Mouse (Mus musculus): ENCODE results near the gene Ttc19. TPM values are rescaled to one million over a fixed set of nuclear protein-coding genes. Genes with fewer than 3 reads are reported as not detected.

Ttc19 gene
- total and polyA plus RNA-seq, 3 experiments, result 11.4 to 12.7 TPM; not detected in 1

GRCm38 (mm10) chr11:62280675-62281600 is at the start of gene Ttc19, which contains the start of gene Zswim7 (continued):
- TF ChIP-seq MXI1 (IDR thresholded peaks at IDR 0.05; ENCODE audit: low read depth, low read length), result peak; percentile 89
- TF ChIP-seq USF1 (IDR thresholded peaks at IDR 0.05; ENCODE audit: low read depth, low read length), result no peak
- TF ChIP-seq SMC3 (IDR thresholded peaks at IDR 0.05; ENCODE audit: low read depth, low read length), result peak; percentile 88
- peak; percentile 88 for TF ChIP-seq SIN3A (IDR thresholded peaks at IDR 0.05; ENCODE audit: low read length)
- peak; percentile 94 for TF ChIP-seq POLR2AphosphoS2 (IDR thresholded peaks at IDR 0.05; ENCODE audit: low read length)
- peak in 1 of 2 experiments; percentile 33; a peak in 1 of 4 replicates for TF ChIP-seq EP300 (IDR thresholded peaks at IDR 0.05; ENCODE audit: low read depth in 1 of 2, low read length in 2 of 2)

DNA sequence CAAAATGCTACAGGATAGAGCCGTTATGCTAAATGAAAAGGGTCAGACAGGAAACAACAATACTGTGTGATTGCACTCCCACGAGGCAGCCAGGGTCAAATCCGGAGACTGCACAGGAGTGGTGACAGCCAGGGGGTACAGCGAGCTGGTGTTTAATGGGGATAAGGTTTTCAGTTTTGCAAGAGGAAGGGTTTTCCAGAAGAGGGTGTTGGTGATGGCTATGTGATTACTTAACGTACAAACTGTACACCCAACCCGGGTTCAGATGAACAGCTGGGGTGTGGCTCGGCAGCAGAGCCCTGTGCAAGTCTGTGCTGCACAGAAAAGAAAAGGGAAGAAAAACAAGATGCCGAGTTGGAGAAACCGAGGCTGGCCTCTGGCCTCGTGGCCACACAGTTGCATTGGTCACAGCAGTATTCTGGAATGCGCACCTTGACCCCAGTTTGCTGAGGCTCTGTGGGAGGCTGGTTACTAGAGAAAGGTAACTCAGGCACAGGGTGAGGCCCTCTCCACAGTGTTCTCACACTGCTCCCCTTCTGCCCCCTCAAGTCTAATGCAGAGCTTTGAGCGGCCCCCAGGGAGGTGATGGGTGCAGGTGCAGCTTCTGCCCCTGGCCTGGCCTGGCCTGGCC is 40.5 kb upstream of the Ttc19 start:
- Histone ChIP-seq H3K9ac (ENCODE audit: control insufficient read depth, low read depth, low read length, poor library complexity, severe bottlenecking) (peak overlapping the region; percentile 61), H3K36me3 (ENCODE audit: control insufficient read depth in 1 of 2, insufficient read depth in 2 of 2, low read length in 2 of 2) (peaks cover 0 to 8% of the 10 kb centered on the region in 2 experiments; a peak in 2 of 4 replicates), H3K9me3 (replicated peaks; ENCODE audit: insufficient read depth, low read length) (no peaks in the 10 kb centered on the region), H3K4me1 (ENCODE audit: control insufficient read depth in 1 of 2, insufficient read depth in 2 of 2, low read length in 2 of 2) (peaks cover 0 to 21% of the 10 kb centered on the region in 2 experiments; a peak in 3 of 4 replicates), H3K27ac (ENCODE audit: control insufficient read depth, low read depth, low read length) (peak overlapping the region; percentile 53), H3K27me3 (ENCODE audit: control insufficient read depth in 1 of 2, insufficient read depth in 2 of 2, low read length in 2 of 2) (no peaks in the 10 kb centered on the region), H3K79me2 (ENCODE audit: control insufficient read depth, insufficient read depth, low read length, poor library complexity) (no peaks in the 10 kb centered on the region), H3K4me3 (ENCODE audit: control insufficient read depth in 1 of 2, insufficient read depth in 1 of 2, low read depth in 2 of 2, low read length in 2 of 2) (peak overlapping the region; percentile 2 to 50)
- DNase-seq (ENCODE audit: low read depth, low spot score), result peak; percentile 90
- TF ChIP-seq RCOR1 (IDR thresholded peaks at IDR 0.05; ENCODE audit: low read depth, low read length) (peak; percentile 59), ZMIZ1 (IDR thresholded peaks at IDR 0.05; ENCODE audit: low read depth, low read length) (no peak), TCF12 (IDR thresholded peaks at IDR 0.05; ENCODE audit: low read depth, low read length) (peak; percentile 71), ZNF384 (IDR thresholded peaks at IDR 0.05; ENCODE audit: low read depth, low read length) (no peak), TAL1 (IDR thresholded peaks at IDR 0.05; ENCODE audit: low read length) (peak; percentile 68), TBP (IDR thresholded peaks at IDR 0.05; ENCODE audit: low read depth, low read length) (peak; percentile 89), POLR2A (IDR thresholded peaks at IDR 0.05; ENCODE audit: control insufficient read depth in 1 of 2, insufficient read depth in 1 of 2, low read depth in 1 of 2, low read length in 2 of 2, poor library complexity in 1 of 2) (peak in 1 of 2 experiments; percentile 62; a peak in 1 of 4 replicates), EP300 (IDR thresholded peaks at IDR 0.05; ENCODE audit: low read depth in 1 of 2, low read length in 2 of 2) (peak; percentile 75 to 93), ETS1 (IDR thresholded peaks at IDR 0.05; ENCODE audit: low read depth, low read length) (peak; percentile 22; the same call in 1 of the 2 replicates), GATA1 (IDR thresholded peaks at IDR 0.05; ENCODE audit: low read depth, low read length) (peak; percentile 59), POLR2AphosphoS5 (IDR thresholded peaks at IDR 0.05; ENCODE audit: borderline replicate concordance, low read depth, low read length) (no peak), SIN3A (IDR thresholded peaks at IDR 0.05; ENCODE audit: low read length) (peak; percentile 60), MYB (IDR thresholded peaks at IDR 0.05; ENCODE audit: low read depth, low read length) (peak; percentile 89)
